Mouse (Mus musculus): ENCODE measurements around the gene Eif3b. TPM values are rescaled to one million over a fixed set of nuclear protein-coding genes. Genes with fewer than 3 reads are reported as not detected.

The Eif3b gene
- polyA plus RNA-seq, 1 experiment from 2014 or later: 210 TPM

- no peaks in the 10 kb centered on the region for H3K27me3 ChIP-seq (replicated peaks; ENCODE audit: control insufficient read depth, insufficient read depth, low read length)
- no peak overlapping the region for H3K27ac ChIP-seq (ENCODE audit: low read depth, low read length)
- H3K4me1 ChIP-seq (replicated peaks; ENCODE audit: control insufficient read depth, insufficient read depth, low read length): peaks cover 13% of the 10 kb centered on the region; the same call in 1 of the 2 replicates
- 59% methylated on average over 3 of the region's 3 CpGs for WGBS
- DNase-seq (ENCODE audit: low spot score): no peak
- peak overlapping the region; percentile 62; the same call in 1 of the 2 replicates for H3K9ac ChIP-seq (ENCODE audit: low read depth, low read length)
- H3K9me3 ChIP-seq (ENCODE audit: control insufficient read depth, low read length): no peaks in the 10 kb centered on the region
- ATAC-seq (replicated peaks; ENCODE audit: low FRiP score): no peak
- H3K36me3 ChIP-seq (ENCODE audit: control insufficient read depth, insufficient read depth, low read length): no peaks in the 10 kb centered on the region
- peak overlapping the region; percentile 80 for H3K4me3 ChIP-seq (ENCODE audit: low read depth, low read length)
- peak overlapping the region; percentile 72 for H3K4me2 ChIP-seq
Measured at GRCm38 (mm10) chr5:140389647-140390046, 29.5 kb upstream of the Eif3b start.

- Histone ChIP-seq H3K4me1 (replicated peaks; ENCODE audit: control insufficient read depth, insufficient read depth, low read length) (peaks cover 13% of the 10 kb centered on the region; the same call in 1 of the 2 replicates), H3K9ac (ENCODE audit: low read depth, low read length) (no peak overlapping the region), H3K9me3 (ENCODE audit: control insufficient read depth, low read length) (no peaks in the 10 kb centered on the region), H3K27ac (ENCODE audit: low read depth, low read length) (no peak overlapping the region), H3K27me3 (replicated peaks; ENCODE audit: control insufficient read depth, insufficient read depth, low read length) (no peaks in the 10 kb centered on the region), H3K4me2 (no peak overlapping the region), H3K36me3 (ENCODE audit: control insufficient read depth, insufficient read depth, low read length) (no peaks in the 10 kb centered on the region), H3K4me3 (ENCODE audit: low read depth, low read length) (no peak overlapping the region)
- ATAC-seq (replicated peaks; ENCODE audit: low FRiP score) (no peak), DNase-seq (ENCODE audit: low spot score) (no peak)
- WGBS: 66% methylated on average over 1 of the region's 1 CpGs
Measured at GRCm38 (mm10) chr5:140391435-140391834, 27.7 kb upstream of the Eif3b start.

- H3K4me3 ChIP-seq (ENCODE audit: low read depth, low read length): no peak overlapping the region
- peaks cover 10% of the 10 kb centered on the region; the same call in 1 of the 2 replicates for H3K4me1 ChIP-seq (replicated peaks; ENCODE audit: control insufficient read depth, insufficient read depth, low read length)
- H3K27me3 ChIP-seq (replicated peaks; ENCODE audit: control insufficient read depth, insufficient read depth, low read length): no peaks in the 10 kb centered on the region
- 87% methylated on average over 5 of the region's 5 CpGs for WGBS
- H3K4me2 ChIP-seq: no peak overlapping the region
- DNase-seq (ENCODE audit: low spot score) (no peak), ATAC-seq (replicated peaks; ENCODE audit: low FRiP score) (no peak)
- no peaks in the 10 kb centered on the region for H3K36me3 ChIP-seq (ENCODE audit: control insufficient read depth, insufficient read depth, low read length)
- H3K27ac ChIP-seq (ENCODE audit: low read depth, low read length): no peak overlapping the region
- no peak overlapping the region for H3K9ac ChIP-seq (ENCODE audit: low read depth, low read length)
- no peaks in the 10 kb centered on the region for H3K9me3 ChIP-seq (ENCODE audit: control insufficient read depth, low read length)
Measured at GRCm38 (mm10) chr5:140391981-140392380, 27.1 kb upstream of the Eif3b start.

DNA sequence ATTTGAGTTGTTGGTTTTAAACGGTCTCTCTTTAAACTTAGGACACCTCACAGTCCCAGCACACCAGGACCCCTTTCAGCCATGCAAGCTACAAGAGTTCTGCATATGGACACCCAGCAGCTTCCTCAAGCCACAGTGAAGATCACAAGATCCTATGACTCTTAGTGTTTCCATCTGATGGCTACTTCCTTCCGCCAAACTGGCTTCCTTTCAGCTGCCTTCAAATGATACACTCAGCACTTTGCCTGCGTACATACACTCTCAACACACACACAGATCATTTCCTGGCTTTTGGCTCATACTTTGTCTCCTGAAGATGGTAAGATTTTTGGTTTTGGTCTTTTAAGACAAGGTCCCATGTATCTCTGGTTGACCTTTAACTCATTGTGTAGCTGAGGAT is 26.4 kb upstream of the Eif3b start:
- no peak for ATAC-seq (replicated peaks; ENCODE audit: low FRiP score)
- H3K9me3 ChIP-seq (ENCODE audit: control insufficient read depth, low read length): no peaks in the 10 kb centered on the region
- 61% methylated on average over 3 of the region's 3 CpGs for WGBS
- no peak for DNase-seq (ENCODE audit: low spot score)
- H3K4me2 ChIP-seq: no peak overlapping the region
- H3K4me3 ChIP-seq (ENCODE audit: low read depth, low read length): no peak overlapping the region
- H3K27me3 ChIP-seq (replicated peaks; ENCODE audit: control insufficient read depth, insufficient read depth, low read length): no peaks in the 10 kb centered on the region
- H3K4me1 ChIP-seq (replicated peaks; ENCODE audit: control insufficient read depth, insufficient read depth, low read length): peaks cover 10% of the 10 kb centered on the region; the same call in 1 of the 2 replicates
- H3K9ac ChIP-seq (ENCODE audit: low read depth, low read length): no peak overlapping the region
- H3K36me3 ChIP-seq (ENCODE audit: control insufficient read depth, insufficient read depth, low read length): no peaks in the 10 kb centered on the region
- H3K27ac ChIP-seq (ENCODE audit: low read depth, low read length): no peak overlapping the region

GRCm38 (mm10) chr5:140396166-140396940 is 22.8 kb upstream of the Eif3b start:
- no peak overlapping the region for H3K4me2 ChIP-seq
- H3K9me3 ChIP-seq (ENCODE audit: control insufficient read depth, low read length): no peaks in the 10 kb centered on the region
- no peaks in the 10 kb centered on the region for H3K4me1 ChIP-seq (replicated peaks; ENCODE audit: control insufficient read depth, insufficient read depth, low read length)
- 55% methylated on average over 8 of the region's 8 CpGs for WGBS
- no peak for ATAC-seq (replicated peaks; ENCODE audit: low FRiP score)
- no peak overlapping the region for H3K27ac ChIP-seq (ENCODE audit: low read depth, low read length)
- H3K9ac ChIP-seq (ENCODE audit: low read depth, low read length): no peak overlapping the region
- H3K27me3 ChIP-seq (replicated peaks; ENCODE audit: control insufficient read depth, insufficient read depth, low read length): no peaks in the 10 kb centered on the region
- H3K4me3 ChIP-seq (ENCODE audit: low read depth, low read length): no peak overlapping the region
- no peak for DNase-seq (ENCODE audit: low spot score)
- no peaks in the 10 kb centered on the region for H3K36me3 ChIP-seq (ENCODE audit: control insufficient read depth, insufficient read depth, low read length)

DNA sequence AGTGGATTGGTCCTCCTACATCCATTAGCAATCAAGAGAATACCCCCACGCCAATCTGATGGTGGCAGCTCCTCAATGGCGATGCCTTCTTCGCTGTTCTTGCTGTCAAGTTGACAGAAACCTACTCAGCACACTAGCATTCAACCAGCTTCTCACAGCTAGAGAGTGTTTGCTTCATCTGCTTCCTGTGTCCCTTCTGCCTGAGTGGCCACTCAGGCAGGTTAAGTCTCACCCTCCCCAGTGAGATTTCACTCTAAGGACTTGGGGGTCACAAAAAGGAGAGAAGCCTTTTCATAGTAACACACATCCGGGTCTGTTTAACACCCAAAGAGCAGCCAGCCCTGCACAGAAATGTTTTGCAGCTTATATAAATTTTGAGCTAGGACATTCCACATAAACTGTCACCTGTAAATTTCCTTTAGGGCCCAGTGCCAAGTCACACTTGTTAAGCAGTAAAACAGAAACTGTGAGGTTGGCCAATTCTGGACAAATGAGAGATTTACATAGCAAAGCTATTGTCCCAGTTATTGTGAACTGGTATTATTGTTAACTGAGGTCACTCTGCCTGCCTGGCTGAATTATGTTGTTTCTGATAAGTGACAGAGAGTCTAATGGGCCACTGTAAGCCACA is 16.4 kb upstream of the Eif3b start:
- Histone ChIP-seq H3K36me3 (ENCODE audit: control insufficient read depth, insufficient read depth, low read length) (no peaks in the 10 kb centered on the region), H3K27me3 (replicated peaks; ENCODE audit: control insufficient read depth, insufficient read depth, low read length) (no peaks in the 10 kb centered on the region), H3K4me2 (no peak overlapping the region), H3K27ac (ENCODE audit: low read depth, low read length) (no peak overlapping the region), H3K9me3 (ENCODE audit: control insufficient read depth, low read length) (no peaks in the 10 kb centered on the region), H3K9ac (ENCODE audit: low read depth, low read length) (no peak overlapping the region), H3K4me1 (replicated peaks; ENCODE audit: control insufficient read depth, insufficient read depth, low read length) (no peaks in the 10 kb centered on the region), H3K4me3 (ENCODE audit: low read depth, low read length) (no peak overlapping the region)
- DNase-seq (ENCODE audit: low spot score) (no peak), ATAC-seq (replicated peaks; ENCODE audit: low FRiP score) (no peak)
- 83% methylated on average over 4 of the region's 4 CpGs for WGBS

- Histone ChIP-seq H3K27ac (ENCODE audit: low read depth, low read length) (no peak overlapping the region), H3K4me2 (no peak overlapping the region), H3K9me3 (ENCODE audit: control insufficient read depth, low read length) (no peaks in the 10 kb centered on the region), H3K9ac (ENCODE audit: low read depth, low read length) (no peak overlapping the region), H3K4me3 (ENCODE audit: low read depth, low read length) (no peak overlapping the region), H3K27me3 (replicated peaks; ENCODE audit: control insufficient read depth, insufficient read depth, low read length) (no peaks in the 10 kb centered on the region), H3K36me3 (ENCODE audit: control insufficient read depth, insufficient read depth, low read length) (no peaks in the 10 kb centered on the region), H3K4me1 (replicated peaks; ENCODE audit: control insufficient read depth, insufficient read depth, low read length) (no peaks in the 10 kb centered on the region)
- 74% methylated on average over 6 of the region's 6 CpGs for WGBS
- DNase-seq (ENCODE audit: low spot score) (no peak), ATAC-seq (replicated peaks; ENCODE audit: low FRiP score) (no peak)
Measured at GRCm38 (mm10) chr5:140405126-140405525, 14.0 kb upstream of the Eif3b start.

DNA sequence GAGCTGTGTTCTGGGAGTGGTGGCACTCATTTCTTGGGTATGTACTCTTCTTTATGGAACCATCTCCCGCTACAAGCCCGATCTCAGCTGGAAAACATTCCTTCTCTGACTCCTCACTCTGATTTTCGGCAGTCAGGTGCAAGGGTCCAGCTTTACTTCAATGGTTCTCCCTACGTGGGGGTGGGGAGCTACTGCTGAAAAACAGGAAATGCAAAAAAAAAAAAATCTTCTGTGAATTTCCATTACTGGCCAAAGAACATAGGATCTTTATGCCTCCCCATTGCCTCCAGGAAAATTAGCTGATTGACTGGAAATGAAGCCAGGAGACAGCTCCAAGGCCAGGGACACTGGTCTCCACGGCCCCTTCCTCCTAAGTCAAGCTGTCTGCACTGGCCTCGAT is 12.5 kb upstream of the Eif3b start:
- Histone ChIP-seq H3K9me3 (ENCODE audit: control insufficient read depth, low read length) (no peaks in the 10 kb centered on the region), H3K4me2 (no peak overlapping the region), H3K36me3 (ENCODE audit: control insufficient read depth, insufficient read depth, low read length) (no peaks in the 10 kb centered on the region), H3K4me3 (ENCODE audit: low read depth, low read length) (no peak overlapping the region), H3K4me1 (replicated peaks; ENCODE audit: control insufficient read depth, insufficient read depth, low read length) (no peaks in the 10 kb centered on the region), H3K27ac (ENCODE audit: low read depth, low read length) (no peak overlapping the region), H3K9ac (ENCODE audit: low read depth, low read length) (no peak overlapping the region), H3K27me3 (replicated peaks; ENCODE audit: control insufficient read depth, insufficient read depth, low read length) (no peaks in the 10 kb centered on the region)
- WGBS: 63% methylated on average over 6 of the region's 6 CpGs
- DNase-seq (ENCODE audit: low spot score) (no peak), ATAC-seq (replicated peaks; ENCODE audit: low FRiP score) (no peak)

GRCm38 (mm10) chr5:140408801-140409200 is 10.3 kb upstream of the Eif3b start:
- ATAC-seq (replicated peaks; ENCODE audit: low FRiP score): no peak
- Histone ChIP-seq H3K9ac (ENCODE audit: low read depth, low read length) (no peak overlapping the region), H3K36me3 (ENCODE audit: control insufficient read depth, insufficient read depth, low read length) (no peaks in the 10 kb centered on the region), H3K27me3 (replicated peaks; ENCODE audit: control insufficient read depth, insufficient read depth, low read length) (no peaks in the 10 kb centered on the region), H3K4me2 (no peak overlapping the region), H3K4me3 (ENCODE audit: low read depth, low read length) (no peak overlapping the region), H3K9me3 (ENCODE audit: control insufficient read depth, low read length) (no peaks in the 10 kb centered on the region), H3K27ac (ENCODE audit: low read depth, low read length) (no peak overlapping the region), H3K4me1 (replicated peaks; ENCODE audit: control insufficient read depth, insufficient read depth, low read length) (no peaks in the 10 kb centered on the region)
- DNase-seq (ENCODE audit: low spot score): no peak

Measured in liver, embryonic 11.5 days (tissue).